Mouse (Mus musculus): ENCODE results near the gene Gtpbp1. TPM values are rescaled to one million over a fixed set of nuclear protein-coding genes. Genes with fewer than 3 reads are reported as not detected.

Gtpbp1 gene
- total and polyA plus RNA-seq, 3 experiments, result 25.3 to 45.3 (median 34.2) TPM

DNA sequence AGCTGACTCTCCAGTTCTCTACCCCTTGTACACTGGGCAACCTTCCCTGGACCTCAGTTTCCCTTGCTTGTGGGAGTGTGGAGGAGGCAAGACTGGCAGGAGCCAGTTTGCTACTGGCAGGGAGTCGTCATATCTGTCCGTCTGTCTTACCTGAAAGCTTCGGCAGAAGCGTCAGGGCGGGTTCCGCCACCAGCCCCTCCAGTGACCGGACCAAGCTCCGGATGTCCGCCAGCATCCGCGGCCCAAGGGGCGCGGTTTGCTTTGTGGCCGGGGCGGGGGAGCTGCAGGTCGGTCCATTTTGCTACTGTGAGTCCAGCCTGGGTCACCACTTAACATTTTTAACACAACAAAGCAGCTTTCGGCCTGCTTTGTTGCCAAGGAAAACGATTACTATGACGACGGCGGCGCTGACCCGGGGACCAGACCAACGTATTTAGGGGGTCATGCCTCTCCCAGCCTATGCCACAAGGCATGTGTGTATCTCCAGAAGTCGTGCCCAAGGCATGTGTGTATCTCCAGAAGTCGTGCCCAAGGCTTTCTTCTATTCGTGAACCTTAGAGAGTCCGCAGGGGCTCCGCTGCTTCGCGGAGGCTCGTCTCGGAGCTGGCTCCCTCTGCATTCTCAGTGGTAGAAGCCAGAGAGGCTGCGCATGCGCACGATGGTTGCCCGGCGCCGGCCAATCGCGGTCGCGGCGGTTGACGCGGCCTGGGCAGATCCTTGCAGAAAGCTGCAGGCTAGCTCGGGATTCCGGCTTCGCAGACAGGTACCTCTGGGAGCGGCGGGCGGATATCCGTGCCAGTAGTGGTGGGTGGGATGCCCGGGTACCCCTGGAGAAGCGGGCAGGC, 31.9 kb upstream of the Gtpbp1 start, which contains the start of the genes Fam227a and Cby1 (continued):
- no peak for TF ChIP-seq GABPA (IDR thresholded peaks at IDR 0.05; ENCODE audit: insufficient replicate concordance, low read depth, low read length)
- peak; percentile 66 for TF ChIP-seq NELFE (IDR thresholded peaks at IDR 0.05; ENCODE audit: low read depth, low read length)
- peak; percentile 60 for TF ChIP-seq HCFC1 (IDR thresholded peaks at IDR 0.05; ENCODE audit: low read depth, low read length)

- Histone ChIP-seq H3K4me3 (replicated peaks in 1 of 3; ENCODE audit: low read depth in 2 of 3, low read length in 2 of 3, poor library complexity in 1 of 3) (no peak overlapping the region), H3K4me1 (ENCODE audit: control insufficient read depth in 1 of 2, insufficient read depth in 2 of 2) (peaks cover 0 to 11% of the 10 kb centered on the region in 2 experiments; a peak in 2 of 4 replicates), H3K79me2 (replicated peaks; ENCODE audit: control insufficient read depth, extremely low read depth, insufficient read depth, poor library complexity, severe bottlenecking) (no peaks in the 10 kb centered on the region), H3K4me2 (ENCODE audit: insufficient read depth, low read depth, poor library complexity, severe bottlenecking) (no peak overlapping the region), H3K9ac (ENCODE audit: insufficient read depth, low read depth) (no peak overlapping the region), H3K36me3 (replicated peaks in 1 of 2; ENCODE audit: control insufficient read depth in 1 of 2, insufficient read depth in 1 of 2, low read length in 1 of 2) (peaks cover 15 to 39% of the 10 kb centered on the region in 2 experiments), H3K27me3 (replicated peaks) (no peaks in the 10 kb centered on the region), H3K9me3 (replicated peaks; ENCODE audit: low read length) (peaks cover 7% of the 10 kb centered on the region), H3K27ac (ENCODE audit: insufficient read depth, low read depth) (no peak overlapping the region)
- dilution Hi-C loops (cut with MboI; ENCODE audit: extremely low pct_ligation_motif_present, extremely low pct_unique_long_range_greater_than_20kb, low sequenced_read_pairs) (no loop called here), in situ Hi-C loops (cut with MboI; ENCODE audit: low pct_ligation_motif_present, low pct_unique_long_range_greater_than_20kb, low sequenced_read_pairs) (no loop called here)
- DNase-seq (ENCODE audit: extremely low read depth), result peak; percentile 48
- peak; percentile 56 to 59 for TF ChIP-seq CTCF (conservative IDR thresholded peaks at IDR 0.05 in 1 of 2, IDR thresholded peaks at IDR 0.05 in 1 of 2; ENCODE audit: low read depth in 2 of 2, low read length in 2 of 2)
- TF ChIP-seq MAZ (IDR thresholded peaks at IDR 0.05; ENCODE audit: low read depth, low read length), result no peak
These were observed 28.8 kb upstream of the Gtpbp1 start for GRCm38 (mm10) chr15:79661852-79662251.

GRCm38 (mm10) chr15:79664666-79665065, 26.0 kb upstream of the Gtpbp1 start:
- no peaks in the 10 kb centered on the region for H3K27me3 ChIP-seq (replicated peaks)
- H3K9ac ChIP-seq (ENCODE audit: insufficient read depth, low read depth), result no peak overlapping the region
- no peak for DNase-seq (ENCODE audit: extremely low read depth)
- H3K4me1 ChIP-seq (ENCODE audit: control insufficient read depth in 1 of 2, insufficient read depth in 2 of 2), result peaks cover 0 to 5% of the 10 kb centered on the region in 2 experiments; a peak in 2 of 4 replicates
- H3K4me2 ChIP-seq (ENCODE audit: insufficient read depth, low read depth, poor library complexity, severe bottlenecking), result no peak overlapping the region
- no peak for TF ChIP-seq HCFC1 (IDR thresholded peaks at IDR 0.05; ENCODE audit: low read depth, low read length)
- TF ChIP-seq KAT2A (IDR thresholded peaks at IDR 0.05; ENCODE audit: insufficient replicate concordance, low read length), result no peak
- no peak for TF ChIP-seq TCF12 (IDR thresholded peaks at IDR 0.05; ENCODE audit: low read depth, low read length)
- no peak for TF ChIP-seq ETS1 (conservative IDR thresholded peaks at IDR 0.05; ENCODE audit: low read depth, low read length)
- TF ChIP-seq MAFK (IDR thresholded peaks at IDR 0.05; ENCODE audit: insufficient replicate concordance, low read length), result no peak
- no peak for TF ChIP-seq UBTF (IDR thresholded peaks at IDR 0.05; ENCODE audit: low read depth, low read length)
- no peak for TF ChIP-seq BHLHE40 (IDR thresholded peaks at IDR 0.05; ENCODE audit: low read depth, low read length)
- TF ChIP-seq MAX (IDR thresholded peaks at IDR 0.05; ENCODE audit: low read length), result no peak
- TF ChIP-seq RAD21 (IDR thresholded peaks at IDR 0.05; ENCODE audit: low read depth, low read length), result no peak
- no peak for TF ChIP-seq ELF1 (IDR thresholded peaks at IDR 0.05; ENCODE audit: low read depth, low read length)
- TF ChIP-seq USF1 (IDR thresholded peaks at IDR 0.05; ENCODE audit: low read depth, low read length), result no peak
- no peak overlapping the region for H3K4me3 ChIP-seq (replicated peaks in 1 of 3; ENCODE audit: low read depth in 2 of 3, low read length in 2 of 3, poor library complexity in 1 of 3)
- H3K9me3 ChIP-seq (replicated peaks; ENCODE audit: low read length), result peaks cover 7% of the 10 kb centered on the region
- in situ Hi-C loops (cut with MboI; ENCODE audit: low pct_ligation_motif_present, low pct_unique_long_range_greater_than_20kb, low sequenced_read_pairs), result no loop called here
- dilution Hi-C loops (cut with MboI; ENCODE audit: extremely low pct_ligation_motif_present, extremely low pct_unique_long_range_greater_than_20kb, low sequenced_read_pairs), result no loop called here
- H3K36me3 ChIP-seq (replicated peaks in 1 of 2; ENCODE audit: control insufficient read depth in 1 of 2, insufficient read depth in 1 of 2, low read length in 1 of 2), result peaks cover 22 to 54% of the 10 kb centered on the region in 2 experiments
- H3K27ac ChIP-seq (ENCODE audit: insufficient read depth, low read depth), result no peak overlapping the region
- H3K79me2 ChIP-seq (replicated peaks; ENCODE audit: control insufficient read depth, extremely low read depth, insufficient read depth, poor library complexity, severe bottlenecking), result no peaks in the 10 kb centered on the region

Measured in CH12.LX (cell line).